Mouse (Mus musculus) neural tube, postnatal 0 days (tissue): ENCODE data around the gene Slc30a4. TPM values are rescaled to one million over a fixed set of nuclear protein-coding genes. Genes with fewer than 3 reads are reported as not detected.

Source experiments
- microRNA counts: library from miRNA; unstranded; fragments of <30 nt; microRNA quantifications from one replicate; lab custom pipeline; 2015
- microRNA-seq: library from miRNA; unstranded; fragments of <30 nt; microRNA quantifications from one replicate; pipeline ENCODE4, GENCODE M21; 2016
- polyA plus RNA-seq: library from polyadenylated mRNA; unstranded; fragments of >200 nt; fragmentation: Nextera tagmentation; extraction: Ambion mirVana; gene quantifications from 2 replicates; pipeline ENCODE4 v1.2.1, GENCODE M21; 2015

The Slc30a4 gene
- 6.9 and 7.8 TPM in 2 replicates for polyA plus RNA-seq

GRCm38 (mm10) chr2:122702181-122703036, at the start of gene Slc30a4:
TSS of gene Slc30a4 (minus strand) at chr2:122702663.

GRCm38 (mm10) chr2:122737894-122738830, 35.7 kb upstream of the Slc30a4 start, which contains the start of gene Bloc1s6:
TSS of gene Bloc1s6 (plus strand) at chr2:122738503.

GRCm38 (mm10) chr2:122636686-122637085, 65.8 kb downstream of the Slc30a4 start, which contains the start of gene AA467197:
TSS of gene AA467197 (plus strand) at chr2:122636986.

MicroRNAs encoded within 50 kb of the gene (microRNA counts, 519-probe panel; counts per million panel counts)
- microRNA mmu-miR-147 (lab: Ali Mortazavi, UCI), result 40.5 counts per million

Small RNA genes lying within 50 kb of the gene (microRNA-seq; reads per million reads assigned to microRNA genes)
- gene Mir147, result 4.6 reads per million, percentile 10 among the genes with 10 or more reads in this experiment

Other genes starting within 250 kb of the Slc30a4 start
- gene Gm14085, start 217.7 kb downstream of the Slc30a4 start, polyA plus RNA-seq, result not detected in 2 replicates
- 80.2 and 82.1 TPM in 2 replicates for gene Gatm, start 91.4 kb downstream of the Slc30a4 start, polyA plus RNA-seq
- 0.62 and 0.82 TPM in 2 replicates for gene AA467197, start 65.7 kb downstream of the Slc30a4 start, polyA plus RNA-seq
- 81.0 and 82.4 TPM in 2 replicates for gene Bloc1s6, start 35.8 kb upstream of the Slc30a4 start, polyA plus RNA-seq
- gene Sqor, start 62.6 kb upstream of the Slc30a4 start, polyA plus RNA-seq, result 4.3 and 4.7 TPM in 2 replicates